Mouse (Mus musculus): Measurements from ENCODE around the gene Slc17a7. TPM values are rescaled to one million over a fixed set of nuclear protein-coding genes. Genes with fewer than 3 reads are reported as not detected.
"Not testable (repeated sequence)": the region's sequence is repeated elsewhere in the genome, so short reads cannot be mapped to it uniquely, and the experiment has no call there.

The Slc17a7 gene
- polyA plus RNA-seq, 1 experiment from 2014 or later, result 0.42 TPM

DNA sequence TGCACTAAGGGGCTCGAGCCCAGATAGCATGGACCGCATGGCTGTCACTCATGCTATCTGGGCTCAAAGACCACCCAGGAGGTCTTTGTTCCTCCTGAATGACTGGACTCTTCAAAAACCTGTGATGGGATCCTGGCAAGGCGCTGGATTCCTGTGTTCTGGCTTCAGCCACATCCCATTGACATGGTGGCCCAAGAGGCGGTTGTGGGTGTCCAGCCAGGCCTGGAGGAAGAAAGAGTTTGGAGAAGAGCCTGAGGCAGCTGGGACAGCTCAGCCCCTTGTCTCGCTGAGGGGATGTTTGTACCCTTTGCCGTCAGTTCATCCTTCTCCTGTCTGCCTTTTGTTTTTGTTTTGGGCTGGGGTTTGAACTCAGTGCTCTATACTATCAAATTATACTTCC lies 14.2 kb upstream of the Slc17a7 start:
- Histone ChIP-seq H3K27ac (no peak overlapping the region), H3K4me1 (replicated peaks) (peaks cover 13% of the 10 kb centered on the region), H3K4me2 (no peak overlapping the region), H3K27me3 (no peaks in the 10 kb centered on the region), H3K9me3 (no peaks in the 10 kb centered on the region), H3K4me3 (no peak overlapping the region), H3K9ac (0 out of 2 replicates have a peak overlapping the region, but pooled peaks have one; percentile 3), H3K36me3 (peaks cover 24% of the 10 kb centered on the region)
- no peak for ATAC-seq (ENCODE audit: low FRiP score)
- WGBS, result 25% methylated on average over 6 of the region's 6 CpGs

DNA sequence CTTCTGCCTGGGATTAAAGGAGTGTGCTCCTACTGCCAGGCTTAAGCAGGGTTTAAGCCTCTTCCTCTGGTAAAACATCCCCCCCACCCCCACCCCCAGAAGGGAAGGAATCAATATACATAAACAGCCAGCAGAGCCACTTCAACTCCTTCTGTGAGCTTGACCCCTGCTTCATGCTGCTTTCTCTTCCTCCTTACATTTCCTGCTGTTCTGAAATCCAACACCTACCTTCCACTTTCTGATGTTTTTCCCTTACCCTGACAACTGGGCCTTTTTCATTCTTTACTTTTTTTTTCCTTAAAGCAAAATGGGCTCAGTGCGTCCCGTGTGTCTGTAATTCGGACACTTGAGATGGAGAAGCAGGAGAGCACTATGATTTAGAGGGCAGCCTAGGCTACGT lies 13.4 kb upstream of the Slc17a7 start:
- H3K4me2 ChIP-seq, result no peak overlapping the region
- no peak overlapping the region for H3K4me3 ChIP-seq
- peaks cover 20% of the 10 kb centered on the region for H3K4me1 ChIP-seq (replicated peaks)
- WGBS, result 71% methylated on average over 4 of the region's 4 CpGs
- H3K9ac ChIP-seq, result peak overlapping the region; percentile 24; the same call in 1 of the 2 replicates
- H3K9me3 ChIP-seq, result no peaks in the 10 kb centered on the region
- H3K36me3 ChIP-seq, result peaks cover 18% of the 10 kb centered on the region
- H3K27ac ChIP-seq, result 0 out of 2 replicates have a peak overlapping the region, but pooled peaks have one; percentile 52
- no peaks in the 10 kb centered on the region for H3K27me3 ChIP-seq
- ATAC-seq (ENCODE audit: low FRiP score), result no peak

DNA sequence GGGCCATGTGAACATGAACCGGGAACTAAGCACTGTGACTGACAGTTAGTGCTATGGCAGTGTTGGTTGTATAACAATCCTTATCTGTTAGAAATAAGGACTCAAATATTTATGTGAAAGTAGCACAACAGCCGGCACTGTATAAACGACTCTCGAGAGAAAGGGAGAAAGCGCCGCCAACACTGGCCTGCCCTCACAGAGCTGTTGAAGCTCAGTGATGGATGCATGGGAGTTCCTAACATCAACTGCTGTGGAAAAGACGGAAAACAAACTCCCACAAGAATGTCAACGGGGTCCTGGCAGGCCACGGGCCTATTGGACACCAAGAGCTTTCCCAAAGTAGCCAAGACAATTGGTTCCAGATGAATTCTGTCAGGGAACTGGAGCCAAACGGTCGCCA lies 12.4 kb upstream of the Slc17a7 start:
- Histone ChIP-seq H3K4me2 (no peak overlapping the region), H3K27ac (no peak overlapping the region), H3K4me1 (replicated peaks) (peaks cover 25% of the 10 kb centered on the region), H3K4me3 (no peak overlapping the region), H3K27me3 (no peaks in the 10 kb centered on the region), H3K9ac (no peak overlapping the region), H3K36me3 (0 out of 2 replicates have a peak, but pooled peaks cover 10% of the 10 kb centered on the region), H3K9me3 (no peaks in the 10 kb centered on the region)
- WGBS, result 54% methylated on average over 11 of the region's 11 CpGs
- no peak for ATAC-seq (ENCODE audit: low FRiP score)

DNA sequence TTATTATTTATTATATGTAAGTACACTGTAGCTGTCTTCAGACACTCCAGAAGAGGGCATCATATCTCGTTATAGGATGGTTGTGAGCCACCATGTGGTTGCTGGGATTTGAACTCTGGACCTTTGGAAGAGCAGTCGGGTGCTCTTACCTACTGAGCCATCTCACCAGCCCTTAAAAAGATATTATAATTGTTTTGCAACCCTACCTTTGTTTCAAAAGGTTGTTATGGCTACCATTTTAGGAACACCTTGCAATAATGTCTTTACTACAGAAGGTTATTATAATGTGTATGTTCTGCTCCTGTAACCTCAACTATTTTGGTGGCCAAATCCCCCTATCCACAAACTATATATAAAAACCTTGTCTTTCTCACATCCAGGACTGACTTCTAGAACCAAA lies 10.7 kb upstream of the Slc17a7 start:
- H3K27me3 ChIP-seq; H3K9ac ChIP-seq; H3K4me2 ChIP-seq; H3K27ac ChIP-seq; ATAC-seq (ENCODE audit: low FRiP score); H3K4me3 ChIP-seq; H3K9me3 ChIP-seq: not testable (repeated sequence)
- peaks cover 15% of the 10 kb centered on the region for H3K36me3 ChIP-seq
- H3K4me1 ChIP-seq (replicated peaks), result peaks cover 25% of the 10 kb centered on the region
- 91% methylated on average over 2 of the region's 2 CpGs for WGBS

DNA sequence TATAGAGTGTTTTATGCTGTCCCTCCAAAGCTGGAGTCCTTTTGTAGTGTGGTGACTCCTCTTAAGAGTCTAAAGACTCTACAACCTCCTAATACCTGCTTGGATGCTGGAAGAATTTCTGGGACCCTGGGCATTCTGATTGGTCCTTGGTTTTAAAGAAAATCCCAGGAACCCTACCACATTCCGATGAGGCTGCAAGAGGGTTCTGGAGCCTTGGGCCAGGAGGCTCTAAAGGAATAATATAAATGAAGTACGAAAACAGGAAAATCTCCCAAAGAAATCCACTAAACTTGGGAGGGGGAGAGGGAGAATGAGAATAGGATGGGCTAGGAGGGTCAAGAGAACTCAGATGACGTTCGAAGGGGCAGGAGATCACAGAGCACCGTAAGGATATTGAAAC lies 10.2 kb upstream of the Slc17a7 start:
- 2% methylated on average over 5 of the region's 5 CpGs for WGBS
- no peaks in the 10 kb centered on the region for H3K9me3 ChIP-seq
- peaks cover 20% of the 10 kb centered on the region for H3K36me3 ChIP-seq
- peak overlapping the region; percentile 92 for H3K27ac ChIP-seq
- peak overlapping the region; percentile 83 for H3K9ac ChIP-seq
- ATAC-seq (ENCODE audit: low FRiP score), result no peak
- no peaks in the 10 kb centered on the region for H3K27me3 ChIP-seq
- peak overlapping the region; percentile 79 for H3K4me2 ChIP-seq
- H3K4me1 ChIP-seq (replicated peaks), result peaks cover 25% of the 10 kb centered on the region
- H3K4me3 ChIP-seq, result peak overlapping the region; percentile 48

DNA sequence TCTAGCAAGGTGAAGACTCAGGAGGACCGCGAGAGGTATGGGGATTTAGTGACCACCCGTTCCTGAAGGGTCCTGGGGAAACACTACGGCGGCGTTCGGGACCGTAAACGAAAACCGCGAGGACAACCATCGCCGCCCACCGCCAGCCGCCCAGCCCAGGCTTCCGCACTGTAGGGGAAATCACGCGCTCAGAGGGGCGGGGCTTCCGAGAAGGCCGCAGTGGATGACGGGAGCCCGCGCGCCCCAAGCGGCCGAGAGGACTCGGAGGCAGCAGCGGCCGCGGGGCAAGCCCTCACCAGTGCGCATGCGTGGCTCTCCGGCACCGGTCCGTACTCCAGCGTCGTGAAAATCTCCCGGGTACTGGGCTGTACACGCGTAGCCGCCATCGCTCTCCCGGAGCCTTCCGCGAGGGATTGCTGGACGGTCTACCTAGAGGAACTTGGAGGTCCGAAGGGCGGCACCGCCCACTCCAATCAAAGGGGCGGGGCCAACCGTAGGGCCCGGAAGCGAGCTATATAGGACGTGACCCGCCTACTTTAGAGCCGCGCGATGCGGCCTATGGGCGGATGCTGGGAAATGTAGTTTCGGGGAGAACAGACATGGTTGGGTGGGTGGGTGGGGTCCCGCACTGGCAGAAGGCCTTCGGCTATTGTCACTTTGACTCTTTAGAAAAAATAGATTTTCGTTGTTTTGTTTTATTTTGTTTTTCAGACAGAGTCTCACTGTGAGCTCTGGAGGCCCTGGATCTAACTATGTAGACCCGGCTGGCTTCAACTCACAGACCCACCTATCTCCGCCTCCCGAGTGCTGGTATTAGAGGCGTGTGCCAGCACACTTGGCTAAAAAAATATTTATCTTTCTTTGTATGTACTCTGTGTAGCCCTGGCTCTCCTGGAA lies 9.4 kb upstream of the Slc17a7 start, which contains the start of the genes Pih1d1 and Aldh16a1:
Pih1d1 (plus strand) TSS at position 208 of the 897 bp plus-strand sequence.
Aldh16a1 (minus strand) TSS at position 489 of the 897 bp plus-strand sequence.
- Histone ChIP-seq H3K4me3 (peak within 1 kb of the TSS; percentile 48), H3K9ac (peak within 1 kb of the TSS; percentile 83), H3K9me3 (no peaks in the 10 kb centered on the region), H3K27me3 (no peaks in the 10 kb centered on the region), H3K27ac (peak within 1 kb of the TSS; percentile 92), H3K4me2 (peak within 1 kb of the TSS; percentile 79), H3K4me1 (replicated peaks) (peaks cover 25% of the 10 kb centered on the region), H3K36me3 (peaks cover 27% of the 10 kb centered on the region)
- ATAC-seq (ENCODE audit: low FRiP score), result peak; percentile 97
- WGBS, result 4% methylated on average over 69 of the region's 69 CpGs

DNA sequence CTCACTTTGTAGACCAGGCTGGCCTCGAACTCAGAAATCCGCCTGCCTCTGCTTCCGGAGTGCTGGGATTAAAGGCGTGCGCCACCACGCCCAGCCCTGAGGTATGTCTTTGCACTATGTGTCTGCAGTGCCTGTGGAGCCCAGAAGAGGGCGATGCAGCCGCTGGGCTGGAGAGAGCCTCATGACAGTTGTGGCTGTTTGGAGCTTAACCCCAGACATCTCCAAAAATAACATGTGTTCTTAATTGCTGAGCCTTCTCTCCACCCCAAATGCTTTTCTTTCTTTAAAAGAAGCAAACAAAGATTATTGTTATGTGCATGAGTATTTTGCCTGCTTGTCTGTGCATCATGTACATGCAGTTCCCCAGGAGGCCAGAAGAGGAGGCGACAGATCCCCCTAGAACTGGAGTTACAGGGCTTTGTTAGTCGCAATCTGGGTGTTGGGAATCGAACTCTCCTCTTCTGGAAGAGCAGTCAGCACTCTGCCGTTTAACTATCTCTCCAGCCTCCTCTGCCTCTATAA lies 8.7 kb upstream of the Slc17a7 start:
- H3K4me3 ChIP-seq, result peak overlapping the region; percentile 48
- peak overlapping the region; percentile 83 for H3K9ac ChIP-seq
- H3K4me1 ChIP-seq (replicated peaks), result peaks cover 25% of the 10 kb centered on the region
- no peaks in the 10 kb centered on the region for H3K27me3 ChIP-seq
- peaks cover 34% of the 10 kb centered on the region for H3K36me3 ChIP-seq
- peak overlapping the region; percentile 55 for H3K4me2 ChIP-seq
- no peaks in the 10 kb centered on the region for H3K9me3 ChIP-seq
- WGBS, result 80% methylated on average over 12 of the region's 12 CpGs
- H3K27ac ChIP-seq, result peak overlapping the region; percentile 92
- peak; percentile 27; the same call in 1 of the 2 replicates for ATAC-seq (ENCODE audit: low FRiP score)

DNA sequence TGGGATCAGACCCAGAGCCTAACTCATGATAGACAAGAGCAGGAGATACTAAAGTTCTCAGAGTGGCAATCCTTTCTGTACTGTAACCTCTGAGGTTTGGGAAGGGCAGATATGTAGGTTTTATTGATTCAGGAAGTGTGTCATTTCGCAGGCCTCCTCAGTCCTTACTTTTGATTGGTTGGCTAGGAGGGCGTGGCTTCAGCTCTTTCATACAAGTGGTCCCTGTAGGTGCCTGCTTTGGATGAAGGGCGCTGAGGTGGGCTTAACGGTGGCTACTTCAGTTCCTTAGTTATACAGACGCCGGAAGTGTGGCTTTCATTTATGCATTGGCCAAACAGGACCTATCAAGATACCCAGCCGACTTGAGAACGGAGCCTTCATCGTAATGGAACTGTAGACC lies 8.2 kb upstream of the Slc17a7 start:
- Histone ChIP-seq H3K4me1 (replicated peaks) (peaks cover 23% of the 10 kb centered on the region), H3K9ac (peak overlapping the region; percentile 43; the same call in 1 of the 2 replicates), H3K27me3 (no peaks in the 10 kb centered on the region), H3K9me3 (no peaks in the 10 kb centered on the region), H3K4me2 (peak overlapping the region; percentile 55; the same call in 1 of the 2 replicates), H3K4me3 (no peak overlapping the region), H3K36me3 (peaks cover 40% of the 10 kb centered on the region), H3K27ac (peak overlapping the region; percentile 92; the same call in 1 of the 2 replicates)
- no peak for ATAC-seq (ENCODE audit: low FRiP score)
- WGBS, result 79% methylated on average over 9 of the region's 9 CpGs

DNA sequence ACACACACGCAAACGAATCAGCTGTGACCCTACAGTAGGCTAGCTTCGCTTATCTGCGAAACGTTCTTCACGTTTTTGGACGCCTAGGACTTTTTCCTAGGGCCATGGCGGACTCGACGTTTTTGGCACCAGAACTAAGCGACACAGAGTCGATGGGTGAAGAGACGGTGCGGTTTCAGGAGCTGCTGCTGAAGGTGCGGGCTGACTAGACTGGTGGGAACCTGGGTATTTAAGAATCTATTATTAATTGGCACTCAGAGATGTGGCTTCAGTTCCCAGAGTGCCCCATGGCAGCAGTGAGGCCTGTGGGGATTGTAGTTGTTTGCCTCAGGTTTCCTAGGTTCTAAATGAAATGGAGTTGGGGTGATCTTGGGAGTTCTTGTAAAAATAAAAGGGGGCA lies 7.5 kb upstream of the Slc17a7 start:
- WGBS, result 94% methylated on average over 15 of the region's 15 CpGs
- H3K9ac ChIP-seq, result peak overlapping the region; percentile 39; the same call in 1 of the 2 replicates

DNA sequence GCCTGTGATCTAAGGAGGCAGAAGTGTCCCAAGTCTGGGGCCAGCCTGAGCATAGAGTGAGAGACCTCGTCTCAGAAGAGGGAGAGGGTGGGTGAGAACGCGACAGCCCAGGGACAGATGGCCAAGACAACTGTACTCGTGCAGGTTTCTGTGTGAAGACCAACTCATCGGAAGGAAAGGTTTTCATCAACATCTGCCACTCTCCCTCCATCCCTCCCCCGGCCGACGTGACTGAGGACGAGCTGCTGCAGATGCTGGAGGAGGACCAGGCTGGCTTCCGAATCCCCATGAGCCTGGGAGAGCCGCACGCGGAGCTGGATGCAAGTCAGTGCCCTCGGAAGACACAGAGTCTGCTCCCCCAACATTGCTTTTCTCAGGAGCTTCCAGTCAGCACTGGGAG lies 6.3 kb upstream of the Slc17a7 start:
- H3K27ac ChIP-seq, result no peak overlapping the region
- peaks cover 21% of the 10 kb centered on the region for H3K4me1 ChIP-seq (replicated peaks)
- no peak for ATAC-seq (ENCODE audit: low FRiP score)
- 85% methylated on average over 14 of the region's 14 CpGs for WGBS
- peaks cover 43% of the 10 kb centered on the region for H3K36me3 ChIP-seq
- no peaks in the 10 kb centered on the region for H3K9me3 ChIP-seq
- no peak overlapping the region for H3K4me3 ChIP-seq
- no peak overlapping the region for H3K4me2 ChIP-seq
- no peak overlapping the region for H3K9ac ChIP-seq
- peaks cover 2% of the 10 kb centered on the region for H3K27me3 ChIP-seq

More for the DNA sequence above, 7.5 kb upstream of the Slc17a7 start:
- Histone ChIP-seq H3K36me3 (peaks cover 43% of the 10 kb centered on the region), H3K27me3 (no peaks in the 10 kb centered on the region), H3K4me3 (no peak overlapping the region), H3K9me3 (no peaks in the 10 kb centered on the region), H3K4me2 (no peak overlapping the region), H3K27ac (no peak overlapping the region), H3K4me1 (replicated peaks) (peaks cover 19% of the 10 kb centered on the region)
- no peak for ATAC-seq (ENCODE audit: low FRiP score)

DNA sequence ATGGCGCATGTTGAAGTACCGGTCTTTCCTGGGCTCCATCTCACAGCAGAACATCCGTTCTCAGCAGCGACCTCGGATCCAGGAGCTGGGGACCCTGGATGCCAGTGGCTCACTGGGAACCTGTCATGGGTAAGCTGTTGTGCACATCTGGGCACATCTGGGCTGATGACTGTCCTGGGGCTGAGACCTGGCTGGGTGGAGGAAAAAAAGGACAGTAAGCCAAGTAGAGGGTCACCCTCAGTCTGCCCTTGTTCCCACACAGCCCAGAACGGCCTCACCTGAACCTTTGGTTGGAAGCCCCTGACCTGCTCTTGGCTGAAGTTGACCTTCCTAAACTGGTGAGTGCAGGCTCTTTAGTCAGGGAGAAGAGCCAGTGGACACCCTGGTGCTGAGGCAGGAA lies 4.8 kb upstream of the Slc17a7 start:
- H3K4me2 ChIP-seq, result no peak overlapping the region
- H3K36me3 ChIP-seq, result peaks cover 43% of the 10 kb centered on the region
- ATAC-seq (ENCODE audit: low FRiP score), result no peak
- peaks cover 24% of the 10 kb centered on the region for H3K4me1 ChIP-seq (replicated peaks)
- no peak overlapping the region for H3K27ac ChIP-seq
- WGBS, result 93% methylated on average over 6 of the region's 6 CpGs
- H3K9me3 ChIP-seq, result no peaks in the 10 kb centered on the region
- H3K9ac ChIP-seq, result no peak overlapping the region
- H3K27me3 ChIP-seq, result peaks cover 18% of the 10 kb centered on the region
- no peak overlapping the region for H3K4me3 ChIP-seq

DNA sequence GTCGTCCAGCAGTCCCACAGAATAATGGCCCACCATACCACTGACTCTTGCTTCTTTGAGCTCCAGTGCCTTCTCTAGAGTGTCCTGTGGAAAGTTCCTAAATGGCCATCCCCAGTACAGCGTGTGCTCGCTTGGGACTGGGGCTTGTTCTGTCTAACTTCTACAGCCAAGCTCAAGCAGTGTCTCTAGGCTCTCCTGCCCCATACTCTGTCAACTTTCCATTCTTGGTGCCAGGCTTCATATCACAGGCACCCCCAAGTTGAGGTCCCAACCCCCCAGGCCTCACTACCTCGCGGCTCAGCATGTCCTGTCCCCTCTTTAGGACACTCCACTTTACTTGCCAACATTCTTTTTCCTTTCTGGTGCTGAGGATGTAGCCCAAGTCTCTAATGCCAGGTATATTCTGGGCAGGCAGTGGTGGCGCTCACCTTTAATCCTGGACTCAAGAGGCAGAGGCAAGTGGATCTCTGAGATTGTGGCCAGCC lies 3.4 kb upstream of the Slc17a7 start:
- peaks cover 31% of the 10 kb centered on the region for H3K27me3 ChIP-seq
- no peak overlapping the region for H3K27ac ChIP-seq
- WGBS, result 96% methylated on average over 6 of the region's 6 CpGs
- peaks cover 21% of the 10 kb centered on the region for H3K4me1 ChIP-seq (replicated peaks)
- H3K4me2 ChIP-seq, result no peak overlapping the region
- no peak overlapping the region for H3K9ac ChIP-seq
- no peak for ATAC-seq (ENCODE audit: low FRiP score)
- no peaks in the 10 kb centered on the region for H3K9me3 ChIP-seq
- peaks cover 43% of the 10 kb centered on the region for H3K36me3 ChIP-seq
- H3K4me3 ChIP-seq, result no peak overlapping the region

Measured in hindbrain, embryonic 13.5 days (tissue).